Mouse (Mus musculus) stomach, embryonic 16.5 days (tissue): ENCODE data around the gene Ep400. TPM values are rescaled to one million over a fixed set of nuclear protein-coding genes. Genes with fewer than 3 reads are reported as not detected.

Source experiments
- ATAC-seq: fragments of 200-750 bp; cut with Nextera tagmentation; 2 replicates; pipeline ENCODE4 v1.8.0; 2017; ENCODE audit warnings: moderate number of reproducible peaks, moderate TSS enrichment; ENCODE audit not compliant: insufficient read depth, low FRiP score
- H3K27ac ChIP-seq: fragments of 300-500 bp; sonication (generic); 2 replicates; pipeline ENCODE4 v1.5.1; 2014; ENCODE audit warnings: low read length
- H3K27me3 ChIP-seq: fragments of 300-500 bp; sonication (generic); 2 replicates; pipeline ENCODE4 v1.6.1; 2014; ENCODE audit warnings: low read length, control low read depth, mixed read lengths; ENCODE audit not compliant: control insufficient read depth, insufficient read depth
- H3K36me3 ChIP-seq: fragments of 300-500 bp; sonication (generic); 2 replicates; pipeline ENCODE4 v1.6.1; 2014; ENCODE audit warnings: low read length; ENCODE audit not compliant: control insufficient read depth, insufficient read depth
- H3K4me1 ChIP-seq: fragments of 300-500 bp; sonication (generic); 2 replicates; pipeline ENCODE4 v1.6.1; 2014; ENCODE audit warnings: low read length, control low read depth, mixed read lengths; ENCODE audit not compliant: control insufficient read depth, insufficient read depth
- H3K4me2 ChIP-seq: fragments of 300-500 bp; sonication (generic); 2 replicates; pipeline ENCODE4 v1.6.1; 2014; ENCODE audit warnings: low read depth, low read length, mixed read lengths
- H3K4me3 ChIP-seq: fragments of 300-500 bp; sonication (generic); replicated peaks from 2 replicates; pipeline ENCODE4 v1.5.1; 2014; ENCODE audit warnings: mild to moderate bottlenecking, low read length
- H3K9ac ChIP-seq: fragments of 300-500 bp; sonication (generic); 2 replicates; pipeline ENCODE4 v1.6.1; 2014; ENCODE audit warnings: low read length
- H3K9me3 ChIP-seq: fragments of 300-500 bp; sonication (generic); replicated peaks from 2 replicates; pipeline ENCODE4 v1.6.1; 2016; ENCODE audit warnings: low read length, control low read depth; ENCODE audit not compliant: control insufficient read depth
- WGBS: fragments of 180-500 bp; shearing (Covaris S2); extraction: QIAGEN DNeasy Blood & Tissue Kit; methylation state at CpG from one replicate; pipeline ENCODE4 v1.1.7; 2014; 5-methylcytosine and 5-hydroxymethylcytosine counted together
- polyA plus RNA-seq: library from polyadenylated mRNA; unstranded; fragments of >200 nt; fragmentation: Nextera tagmentation; extraction: Ambion mirVana; gene quantifications from 2 replicates; pipeline ENCODE4 v1.2.1, GENCODE M21; 2015

Ep400 gene
- polyA plus RNA-seq = 30.8 and 42.4 TPM in 2 replicates

DNA sequence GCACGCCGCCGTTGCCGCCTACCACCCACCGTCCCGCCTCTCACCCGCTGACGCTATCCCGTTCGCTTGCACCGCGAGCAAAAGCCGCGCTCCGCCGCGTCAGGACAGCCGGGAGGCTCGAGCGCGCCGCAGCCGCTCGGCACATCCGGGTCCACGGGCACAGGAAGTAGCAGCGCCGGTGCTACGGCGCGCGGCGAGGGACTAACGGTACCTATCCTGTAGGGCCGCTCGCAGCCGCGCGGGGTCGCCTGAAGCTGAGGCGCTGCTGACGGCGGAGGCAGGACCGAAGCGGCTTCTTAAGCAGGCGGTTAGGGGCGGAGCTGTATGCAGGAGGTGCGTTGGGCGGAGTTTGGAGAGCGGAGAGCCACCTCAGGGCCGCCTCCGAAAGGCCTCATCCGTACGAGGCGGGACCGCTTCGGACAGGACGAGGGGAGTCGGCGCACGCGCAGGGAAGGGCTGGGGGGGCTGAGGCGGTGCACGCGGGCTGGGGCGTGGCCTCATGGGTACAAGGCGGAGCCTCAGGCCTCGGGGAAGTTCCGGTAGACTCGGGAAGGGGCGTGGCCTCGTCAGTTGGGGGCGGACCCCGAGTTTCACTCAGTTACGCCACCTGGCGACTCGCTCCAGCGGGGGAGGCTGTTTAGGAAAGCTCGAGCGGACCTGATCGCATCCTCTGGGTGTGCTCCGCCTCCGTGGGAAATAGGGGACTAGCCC lies at the start of gene Ep400:
Gene Ep400 (minus strand): TSS at position 270 of the 711 bp plus-strand sequence.
- peaks cover 9% of the 10 kb centered on the region for H3K4me1 ChIP-seq
- H3K4me3 ChIP-seq = peak within 1 kb of the TSS; percentile 94
- H3K4me2 ChIP-seq = peak within 1 kb of the TSS; percentile 66
- H3K9me3 ChIP-seq = no peaks in the 10 kb centered on the region
- H3K36me3 ChIP-seq = peaks cover 14% of the 10 kb centered on the region
- H3K27me3 ChIP-seq = no peaks in the 10 kb centered on the region
- H3K27ac ChIP-seq = peak within 1 kb of the TSS; percentile 98
- WGBS = under 1% methylated on average over 82 of the region's 83 CpGs
- peak; percentile 99 for ATAC-seq
- H3K9ac ChIP-seq = peak within 1 kb of the TSS; percentile 93

DNA sequence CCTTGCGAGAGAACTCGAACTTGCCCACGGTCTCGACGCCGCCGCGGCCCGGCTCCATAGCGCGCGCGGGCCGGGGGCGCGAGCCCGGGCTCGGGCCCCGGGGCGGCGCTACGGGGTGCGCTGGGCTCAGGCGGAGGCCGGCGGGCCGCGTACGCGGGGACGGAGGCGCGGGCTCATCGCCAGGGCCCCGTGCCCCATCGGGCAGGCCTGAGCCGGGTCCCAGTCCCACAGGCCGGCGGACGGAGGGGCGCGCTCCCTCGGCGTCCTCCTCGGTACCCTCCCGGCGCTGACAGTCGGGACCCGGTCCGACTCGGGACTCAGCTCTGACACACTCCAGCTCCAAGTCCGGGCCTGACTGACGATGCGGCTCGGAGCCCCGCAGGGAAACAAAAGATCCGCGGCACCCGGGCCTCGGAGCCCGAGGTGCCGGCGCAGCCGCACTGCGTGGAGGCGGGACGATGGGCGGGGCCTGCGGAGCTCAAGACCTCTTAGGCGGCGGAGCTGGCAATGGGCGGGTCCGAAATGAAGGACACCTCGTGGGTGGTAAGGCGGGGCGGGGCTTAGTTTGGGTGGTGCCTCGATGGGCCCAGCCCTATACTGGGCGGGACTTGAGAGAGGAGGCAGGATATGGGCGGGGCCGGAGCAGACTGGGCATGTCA lies 39.3 kb upstream of the Ep400 start, which contains the start of gene Ulk1:
Gene Ulk1 (minus strand): TSS at position 431 of the 659 bp plus-strand sequence.
- no peaks in the 10 kb centered on the region for H3K27me3 ChIP-seq
- H3K27ac ChIP-seq = peak within 1 kb of the TSS; percentile 91
- peak; percentile 97 for ATAC-seq
- H3K4me2 ChIP-seq = peak within 1 kb of the TSS; percentile 96
- WGBS = under 1% methylated on average over 78 of the region's 80 CpGs
- peaks cover 32% of the 10 kb centered on the region for H3K4me1 ChIP-seq
- no peaks in the 10 kb centered on the region for H3K9me3 ChIP-seq
- H3K36me3 ChIP-seq = peaks cover 3% of the 10 kb centered on the region; the same call in 1 of the 2 replicates
- peak within 1 kb of the TSS; percentile 98 for H3K9ac ChIP-seq
- H3K4me3 ChIP-seq = peak within 1 kb of the TSS; percentile 87

GRCm38 (mm10) chr5:110808821-110809666 lies 38.5 kb upstream of the Ep400 start:
- peak overlapping the region; percentile 96 for H3K4me2 ChIP-seq
- H3K4me3 ChIP-seq = peak overlapping the region; percentile 87
- peaks cover 3% of the 10 kb centered on the region; the same call in 1 of the 2 replicates for H3K36me3 ChIP-seq
- ATAC-seq = no peak
- peaks cover 32% of the 10 kb centered on the region for H3K4me1 ChIP-seq
- no peaks in the 10 kb centered on the region for H3K27me3 ChIP-seq
- 1% methylated on average over 27 of the region's 27 CpGs for WGBS
- peak overlapping the region; percentile 91 for H3K27ac ChIP-seq
- peak overlapping the region; percentile 98 for H3K9ac ChIP-seq
- H3K9me3 ChIP-seq = no peaks in the 10 kb centered on the region

DNA sequence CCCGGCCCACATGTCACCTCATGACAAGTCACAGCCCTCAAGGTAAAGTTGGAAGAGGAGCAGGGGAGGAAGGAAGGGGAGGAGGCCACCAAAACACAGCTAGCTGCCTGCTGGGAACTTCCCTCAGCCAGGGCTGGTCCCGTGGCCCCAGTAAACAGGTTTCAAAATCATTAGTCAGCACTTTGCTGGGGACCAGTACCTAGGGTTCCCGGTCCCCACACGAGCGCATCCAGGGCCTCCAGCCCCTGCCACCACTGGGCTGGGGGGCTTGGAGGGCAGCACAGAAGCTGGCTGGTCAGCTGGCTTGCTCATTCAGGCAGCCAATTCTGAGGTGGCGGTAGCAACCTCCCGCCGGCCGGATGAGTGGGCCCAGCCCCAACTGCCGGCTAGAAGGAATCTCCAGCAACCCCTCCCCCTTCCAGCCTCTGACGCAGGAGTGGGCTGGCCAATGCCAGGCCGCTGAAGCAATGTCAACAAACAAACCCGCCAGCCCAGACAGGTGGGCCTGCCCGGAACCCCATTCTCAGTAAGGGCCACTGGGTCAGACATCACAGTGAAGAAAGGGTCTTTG lies 37.6 kb upstream of the Ep400 start:
- no peaks in the 10 kb centered on the region for H3K9me3 ChIP-seq
- 1% methylated on average over 14 of the region's 14 CpGs for WGBS
- peak overlapping the region; percentile 96 for H3K4me2 ChIP-seq
- H3K9ac ChIP-seq = peak overlapping the region; percentile 98
- ATAC-seq = peak; percentile 59; the same call in 1 of the 2 replicates
- H3K27me3 ChIP-seq = no peaks in the 10 kb centered on the region
- peaks cover 32% of the 10 kb centered on the region for H3K4me1 ChIP-seq
- peak overlapping the region; percentile 87 for H3K4me3 ChIP-seq
- peak overlapping the region; percentile 91 for H3K27ac ChIP-seq
- peaks cover 3% of the 10 kb centered on the region; the same call in 1 of the 2 replicates for H3K36me3 ChIP-seq

DNA sequence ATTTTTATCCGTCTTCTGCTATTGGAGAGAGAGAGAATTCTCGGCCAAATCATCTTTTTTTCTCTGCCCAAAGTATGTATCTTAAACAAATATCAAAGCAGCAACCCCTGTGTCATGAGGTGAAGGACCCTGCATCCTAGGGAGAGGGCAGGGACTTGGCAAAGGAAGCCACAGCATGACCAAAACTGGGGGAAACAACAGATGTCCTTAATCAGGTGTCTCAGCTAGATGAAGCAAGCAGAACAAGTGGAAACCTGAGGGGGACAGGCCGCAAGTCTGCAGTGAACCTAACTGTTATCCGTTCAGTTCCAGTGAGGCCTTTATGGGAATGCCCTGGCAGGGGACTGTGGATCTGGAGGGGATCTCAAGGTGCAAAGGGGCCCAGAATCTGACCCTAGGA lies 36.9 kb upstream of the Ep400 start:
- H3K4me3 ChIP-seq = peak overlapping the region; percentile 87
- ATAC-seq = no peak
- H3K27ac ChIP-seq = peak overlapping the region; percentile 91
- no peaks in the 10 kb centered on the region for H3K9me3 ChIP-seq
- H3K4me2 ChIP-seq = peak overlapping the region; percentile 96
- WGBS = 69% methylated on average over 4 of the region's 4 CpGs
- peaks cover 3% of the 10 kb centered on the region; the same call in 1 of the 2 replicates for H3K36me3 ChIP-seq
- no peaks in the 10 kb centered on the region for H3K27me3 ChIP-seq
- H3K4me1 ChIP-seq = peaks cover 32% of the 10 kb centered on the region
- peak overlapping the region; percentile 98 for H3K9ac ChIP-seq

DNA sequence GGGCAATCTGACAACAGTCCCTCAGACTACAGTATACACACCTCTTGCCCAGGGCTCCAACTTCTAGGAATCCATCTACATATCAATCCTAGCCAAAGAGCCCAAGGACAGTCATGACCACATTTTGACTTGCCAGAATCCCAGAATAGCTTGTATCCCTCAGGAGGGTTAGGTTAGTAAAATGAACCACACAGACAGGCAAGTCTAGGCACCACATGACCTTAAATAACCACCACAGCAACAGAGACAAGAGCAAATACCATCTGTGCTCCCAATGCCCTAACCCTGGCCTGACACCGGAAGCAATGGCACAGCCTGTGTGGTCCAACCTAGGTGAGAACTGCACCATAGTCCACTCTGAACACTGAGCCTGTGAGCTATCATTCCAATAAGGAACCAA lies 36.2 kb upstream of the Ep400 start:
- Histone ChIP-seq H3K4me3 (no peak overlapping the region), H3K9ac (no peak overlapping the region), H3K9me3 (no peaks in the 10 kb centered on the region), H3K4me1 (peaks cover 32% of the 10 kb centered on the region), H3K36me3 (peaks cover 3% of the 10 kb centered on the region; the same call in 1 of the 2 replicates), H3K4me2 (no peak overlapping the region), H3K27ac (no peak overlapping the region), H3K27me3 (no peaks in the 10 kb centered on the region)
- 92% methylated on average over 1 of the region's 1 CpGs for WGBS
- no peak for ATAC-seq

DNA sequence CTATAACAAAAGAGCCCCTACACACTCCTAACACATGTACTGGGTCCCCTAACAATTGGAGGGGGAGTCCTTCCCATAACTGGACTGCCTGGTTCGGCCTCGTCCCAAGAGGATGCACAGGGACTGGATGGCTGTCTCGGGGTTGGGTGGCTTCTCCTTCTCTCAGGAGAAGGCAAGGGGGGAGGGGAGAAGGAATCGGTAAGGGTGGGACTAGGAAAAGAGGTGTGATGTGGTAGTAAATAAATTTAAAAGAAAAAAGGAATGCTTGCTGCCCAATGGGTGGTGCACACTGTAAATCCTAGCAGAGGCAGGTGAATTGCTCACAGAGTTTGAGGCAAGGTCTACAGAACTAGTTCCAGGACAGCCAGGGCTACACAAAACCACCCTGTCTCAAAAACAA lies 35.6 kb upstream of the Ep400 start:
- H3K9me3 ChIP-seq = no peaks in the 10 kb centered on the region
- no peak for ATAC-seq
- no peak overlapping the region for H3K27ac ChIP-seq
- peaks cover 3% of the 10 kb centered on the region; the same call in 1 of the 2 replicates for H3K36me3 ChIP-seq
- H3K27me3 ChIP-seq = no peaks in the 10 kb centered on the region
- peaks cover 33% of the 10 kb centered on the region for H3K4me1 ChIP-seq
- WGBS = 86% methylated on average over 4 of the region's 4 CpGs
- no peak overlapping the region for H3K9ac ChIP-seq
- H3K4me3 ChIP-seq = no peak overlapping the region
- no peak overlapping the region for H3K4me2 ChIP-seq

DNA sequence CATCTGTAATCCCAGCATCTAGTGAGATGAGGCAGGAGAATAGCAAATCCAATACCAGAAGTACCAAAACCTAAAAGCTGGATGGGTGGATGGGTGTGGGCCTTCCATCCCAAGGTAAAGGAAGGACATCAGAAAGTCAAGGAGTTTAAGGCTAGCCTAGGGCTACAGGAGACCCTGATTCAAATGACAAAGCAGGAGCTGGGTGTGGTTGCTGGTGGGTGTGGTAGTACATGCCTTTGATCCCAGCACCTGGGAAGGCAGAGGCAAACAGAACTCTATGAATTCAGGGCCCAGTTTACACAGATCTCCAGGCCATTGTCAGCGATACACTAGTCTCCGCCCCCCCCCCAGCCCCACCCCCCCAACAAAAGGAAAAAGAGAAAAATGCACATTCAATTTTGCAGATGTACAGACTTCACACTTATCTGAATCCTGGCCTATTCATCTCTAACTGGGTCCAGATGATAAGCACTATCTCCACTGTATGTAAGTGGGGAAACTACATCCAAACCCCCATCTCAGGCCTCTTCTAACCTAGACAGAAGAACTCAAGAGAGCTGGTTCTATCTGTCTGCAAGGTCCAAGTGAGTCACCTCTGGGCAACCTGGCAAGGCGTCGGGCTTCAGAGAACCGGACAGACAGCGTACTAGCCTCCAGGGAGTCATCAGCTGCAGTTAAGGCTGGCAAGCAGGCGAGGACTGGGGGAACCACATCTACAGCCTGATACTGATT lies 33.7 kb upstream of the Ep400 start:
- Histone ChIP-seq H3K27me3 (no peaks in the 10 kb centered on the region), H3K9ac (no peak overlapping the region), H3K4me1 (peaks cover 37% of the 10 kb centered on the region), H3K9me3 (no peaks in the 10 kb centered on the region), H3K27ac (no peak overlapping the region), H3K36me3 (peaks cover 3% of the 10 kb centered on the region; the same call in 1 of the 2 replicates), H3K4me3 (no peak overlapping the region), H3K4me2 (no peak overlapping the region)
- no peak for ATAC-seq
- 77% methylated on average over 7 of the region's 7 CpGs for WGBS
